Mouse (Mus musculus) ES-E14 (cell line): ENCODE data around the gene Kncn.

Source experiments
- MAFK ChIP-seq: IDR thresholded peaks from 2 replicates; pipeline ENCODE4 v1.6.1; 2014; ENCODE audit warnings: mild to moderate bottlenecking, low read depth, low read length, inconsistent platforms; ENCODE audit not compliant: insufficient read depth
- ZNF384 ChIP-seq: IDR thresholded peaks from 2 replicates; pipeline ENCODE4 v1.6.1; 2012; ENCODE audit warnings: low read depth, low read length, inconsistent platforms

GRCm38 (mm10) chr4:115938276-115939160, 54.3 kb downstream of the Kncn start:
- TF ChIP-seq ZNF384: no peak
- no peak for TF ChIP-seq MAFK
